Mouse (Mus musculus) heart, embryonic 10.5 days (tissue): ENCODE data around the gene Fli1. TPM values are rescaled to one million over a fixed set of nuclear protein-coding genes. Genes with fewer than 3 reads are reported as not detected.

Source experiments
- DNase-seq: peaks from one replicate; pipeline ENCODE4 v3.0.0-alpha.2; 2017; ENCODE audit warnings: low spot score
- H3K27ac ChIP-seq: fragments of 300-500 bp; sonication (generic); 2 replicates; pipeline ENCODE4 v1.5.1; 2016; ENCODE audit warnings: mild to moderate bottlenecking
- H3K27me3 ChIP-seq: fragments of 300-500 bp; sonication (generic); 2 replicates; pipeline ENCODE4 v1.6.1; 2016; ENCODE audit warnings: mild to moderate bottlenecking; ENCODE audit not compliant: poor library complexity, insufficient read depth, severe bottlenecking
- H3K36me3 ChIP-seq: fragments of 300-500 bp; sonication (generic); 2 replicates; pipeline ENCODE4 v1.6.1; 2016; ENCODE audit warnings: mild to moderate bottlenecking, moderate library complexity
- H3K4me1 ChIP-seq: fragments of 300-500 bp; sonication (generic); 2 replicates; pipeline ENCODE4 v1.6.1; 2016; ENCODE audit warnings: mild to moderate bottlenecking
- H3K4me3 ChIP-seq: fragments of 300-500 bp; sonication (generic); 2 replicates; pipeline ENCODE4 v1.5.1; 2016; ENCODE audit warnings: mild to moderate bottlenecking, moderate library complexity
- H3K9me3 ChIP-seq: fragments of 300-500 bp; sonication (generic); 2 replicates; pipeline ENCODE4 v1.6.1; 2016; ENCODE audit warnings: mild to moderate bottlenecking, moderate library complexity
- WGBS: fragments of 180-500 bp; shearing (Covaris S2); methylation state at CpG from one replicate; pipeline ENCODE4 v1.1.7; 2016; 5-methylcytosine and 5-hydroxymethylcytosine counted together
- polyA plus RNA-seq: library from polyadenylated mRNA; unstranded; fragments of >200 nt; fragmentation: Nextera tagmentation; extraction: Ambion mirVana; gene quantifications from 2 replicates; pipeline ENCODE4 v1.2.1, GENCODE M21; 2016

The Fli1 gene
- polyA plus RNA-seq, 1 experiment from 2014 or later: 20.8 TPM

- Histone ChIP-seq H3K27me3 (no peaks in the 10 kb centered on the region), H3K27ac (no peak overlapping the region), H3K36me3 (no peaks in the 10 kb centered on the region), H3K9me3 (no peaks in the 10 kb centered on the region), H3K4me1 (peaks cover 44% of the 10 kb centered on the region), H3K4me3 (no peak overlapping the region)
- 80% methylated on average over 10 of the region's 10 CpGs for WGBS
- DNase-seq: no peak
Measured at GRCm38 (mm10) chr9:32515894-32516686, 26.6 kb downstream of the Fli1 start.

GRCm38 (mm10) chr9:32514406-32515058, 28.1 kb downstream of the Fli1 start:
- Histone ChIP-seq H3K27ac (peak overlapping the region; percentile 59), H3K9me3 (no peaks in the 10 kb centered on the region), H3K27me3 (no peaks in the 10 kb centered on the region), H3K4me3 (no peak overlapping the region), H3K36me3 (no peaks in the 10 kb centered on the region), H3K4me1 (peaks cover 36% of the 10 kb centered on the region)
- 49% methylated on average over 6 of the region's 6 CpGs for WGBS
- DNase-seq: no peak

DNA sequence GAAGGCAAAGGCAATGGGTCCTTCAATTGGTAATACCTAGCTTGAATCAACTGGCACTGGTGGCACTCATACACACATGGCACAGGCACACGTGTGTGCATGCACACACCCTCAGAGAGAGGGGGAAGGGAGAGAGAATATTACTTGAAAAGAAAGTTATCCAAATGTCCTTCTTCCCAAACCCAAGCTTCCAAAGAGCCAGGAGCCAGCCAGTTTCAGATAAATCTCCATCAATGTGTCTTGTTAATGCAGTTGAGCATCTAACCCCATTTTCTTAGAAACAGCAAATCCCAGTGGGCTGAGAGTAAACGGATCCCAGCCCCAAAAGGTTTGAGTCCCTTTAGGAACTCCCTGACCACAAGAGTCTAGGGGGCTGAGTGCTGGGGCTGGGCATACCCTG, 29.2 kb downstream of the Fli1 start:
- 61% methylated on average over 2 of the region's 2 CpGs for WGBS
- Histone ChIP-seq H3K4me3 (no peak overlapping the region), H3K27me3 (no peaks in the 10 kb centered on the region), H3K4me1 (peaks cover 31% of the 10 kb centered on the region), H3K36me3 (no peaks in the 10 kb centered on the region), H3K27ac (no peak overlapping the region), H3K9me3 (no peaks in the 10 kb centered on the region)
- no peak for DNase-seq

GRCm38 (mm10) chr9:32510454-32511263, 32.0 kb downstream of the Fli1 start:
- H3K27ac ChIP-seq: no peak overlapping the region
- H3K4me3 ChIP-seq: no peak overlapping the region
- H3K9me3 ChIP-seq: no peaks in the 10 kb centered on the region
- no peak for DNase-seq
- WGBS: 62% methylated on average over 7 of the region's 7 CpGs
- H3K4me1 ChIP-seq: peaks cover 47% of the 10 kb centered on the region
- H3K36me3 ChIP-seq: no peaks in the 10 kb centered on the region
- H3K27me3 ChIP-seq: peaks cover 10% of the 10 kb centered on the region; the same call in 1 of the 2 replicates

DNA sequence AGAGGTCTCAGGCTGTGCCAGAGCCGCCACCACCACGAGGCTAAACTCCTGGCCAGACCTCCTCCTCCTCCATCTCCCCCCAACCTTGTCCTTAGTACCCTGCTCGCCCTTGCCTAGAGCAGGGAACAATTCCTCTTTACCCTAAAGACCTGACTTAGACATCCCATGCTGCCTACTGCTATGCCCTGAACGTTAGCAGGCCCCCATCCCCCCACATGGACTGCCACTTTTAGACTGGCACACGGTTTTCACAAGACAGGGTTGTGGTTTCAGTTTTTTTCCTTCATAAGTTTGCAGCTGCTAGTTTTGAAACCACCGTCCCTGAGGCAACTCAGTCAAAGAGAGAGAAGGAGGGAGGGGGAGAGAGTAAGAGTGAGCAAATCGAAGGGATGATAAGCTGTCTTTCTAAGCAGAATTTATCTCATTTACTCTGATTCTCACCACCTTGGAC, 32.9 kb downstream of the Fli1 start:
- Histone ChIP-seq H3K4me3 (no peak overlapping the region), H3K4me1 (peaks cover 52% of the 10 kb centered on the region), H3K27ac (no peak overlapping the region), H3K27me3 (peaks cover 10% of the 10 kb centered on the region; the same call in 1 of the 2 replicates), H3K36me3 (no peaks in the 10 kb centered on the region), H3K9me3 (no peaks in the 10 kb centered on the region)
- WGBS: 64% methylated on average over 7 of the region's 7 CpGs
- no peak for DNase-seq

DNA sequence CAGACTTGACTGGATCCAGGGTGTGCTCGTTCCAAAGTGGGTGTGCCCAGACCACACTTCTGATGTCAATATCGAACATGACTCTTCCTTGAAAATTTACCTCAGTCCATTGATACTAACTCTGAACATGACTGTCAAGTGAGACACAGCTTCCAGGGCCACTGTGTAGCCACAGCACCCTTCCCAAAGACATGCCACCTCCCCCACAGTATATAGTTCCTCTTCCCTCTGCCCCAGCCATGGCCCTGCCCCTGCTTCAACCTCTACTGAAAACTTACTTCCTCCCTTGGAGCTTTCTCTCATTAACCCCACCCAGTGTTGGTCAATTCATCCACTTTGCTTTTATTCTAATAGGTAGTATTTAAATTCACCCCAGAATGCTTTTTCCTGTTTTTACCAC, 34.0 kb downstream of the Fli1 start:
- WGBS: 80% methylated on average over 2 of the region's 2 CpGs
- Histone ChIP-seq H3K36me3 (no peaks in the 10 kb centered on the region), H3K27ac (no peak overlapping the region), H3K9me3 (no peaks in the 10 kb centered on the region), H3K4me3 (no peak overlapping the region), H3K27me3 (peaks cover 10% of the 10 kb centered on the region; the same call in 1 of the 2 replicates), H3K4me1 (peaks cover 54% of the 10 kb centered on the region)
- no peak for DNase-seq

DNA sequence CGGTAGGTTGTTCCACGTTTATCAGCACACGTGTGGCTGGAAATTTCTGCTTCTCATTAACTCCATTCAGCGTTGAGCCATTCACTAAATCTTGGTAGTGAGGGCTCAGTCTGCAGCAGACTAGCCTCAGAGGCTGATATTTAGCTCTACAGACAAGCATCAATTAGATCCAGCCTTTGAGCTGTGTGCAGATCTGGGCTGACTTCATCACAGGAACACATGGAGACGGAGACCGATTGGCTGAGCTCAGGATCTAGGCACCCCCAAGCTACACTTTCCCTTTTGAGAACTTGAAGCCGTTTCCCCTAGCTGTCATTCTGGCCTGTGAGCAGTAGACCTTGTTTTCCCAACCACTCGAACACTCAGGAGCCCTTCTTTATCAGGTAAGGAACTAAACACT, 34.5 kb downstream of the Fli1 start:
- WGBS: 57% methylated on average over 8 of the region's 8 CpGs
- H3K4me3 ChIP-seq: no peak overlapping the region
- H3K27ac ChIP-seq: no peak overlapping the region
- H3K4me1 ChIP-seq: peaks cover 57% of the 10 kb centered on the region
- peaks cover 10% of the 10 kb centered on the region; the same call in 1 of the 2 replicates for H3K27me3 ChIP-seq
- DNase-seq: no peak
- no peaks in the 10 kb centered on the region for H3K9me3 ChIP-seq
- H3K36me3 ChIP-seq: no peaks in the 10 kb centered on the region

- H3K27ac ChIP-seq: peak overlapping the region; percentile 23; the same call in 1 of the 2 replicates
- H3K9me3 ChIP-seq: no peaks in the 10 kb centered on the region
- peaks cover 57% of the 10 kb centered on the region for H3K4me1 ChIP-seq
Measured at GRCm38 (mm10) chr9:32506866-32507861, 35.5 kb downstream of the Fli1 start.

GRCm38 (mm10) chr9:32506161-32506560, 36.5 kb downstream of the Fli1 start:
- no peak for DNase-seq

More at GRCm38 (mm10) chr9:32506866-32507861, 35.5 kb downstream of the Fli1 start:
- DNase-seq: no peak
- WGBS: 69% methylated on average over 15 of the region's 15 CpGs
- Histone ChIP-seq H3K27me3 (peaks cover 10% of the 10 kb centered on the region; the same call in 1 of the 2 replicates), H3K36me3 (no peaks in the 10 kb centered on the region), H3K4me3 (no peak overlapping the region)

DNA sequence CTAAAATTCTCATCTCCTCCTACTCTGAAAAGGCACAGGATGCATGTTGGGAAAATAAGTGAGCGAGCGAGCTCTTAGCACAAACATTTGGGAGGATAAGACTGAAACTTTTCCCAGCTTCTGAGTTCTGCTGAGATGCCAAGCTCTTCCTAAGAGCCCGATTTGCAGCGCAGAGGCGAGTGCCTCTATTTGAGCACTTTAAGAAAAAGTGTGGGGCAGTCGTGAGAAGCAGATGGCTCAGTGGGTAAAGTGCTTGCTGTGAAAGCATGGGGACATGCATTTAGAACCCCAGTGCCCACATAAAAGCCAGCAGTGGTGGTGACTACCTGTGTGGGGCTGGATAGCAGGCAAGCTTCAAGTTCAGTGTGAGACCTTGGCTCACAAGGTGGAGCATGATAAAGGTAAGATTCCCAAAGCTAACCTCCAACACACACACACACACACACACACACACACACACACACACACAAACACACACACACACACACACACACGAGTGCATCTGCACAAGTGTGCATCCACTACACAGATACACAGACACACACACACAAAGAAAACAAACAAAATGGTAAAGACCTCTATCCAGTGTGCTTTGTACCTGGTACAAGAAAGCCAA, 37.1 kb downstream of the Fli1 start:
- no peak for DNase-seq
- Histone ChIP-seq H3K27me3 (peaks cover 10% of the 10 kb centered on the region; the same call in 1 of the 2 replicates), H3K36me3 (no peaks in the 10 kb centered on the region), H3K4me1 (peaks cover 53% of the 10 kb centered on the region), H3K9me3 (no peaks in the 10 kb centered on the region), H3K27ac (peak overlapping the region; percentile 44; the same call in 1 of the 2 replicates), H3K4me3 (no peak overlapping the region)
- WGBS: 71% methylated on average over 7 of the region's 7 CpGs

More at GRCm38 (mm10) chr9:32506161-32506560, 36.5 kb downstream of the Fli1 start:
- WGBS: 32% methylated on average over 8 of the region's 8 CpGs
- Histone ChIP-seq H3K4me3 (no peak overlapping the region), H3K27ac (peak overlapping the region; percentile 44; the same call in 1 of the 2 replicates), H3K4me1 (peaks cover 55% of the 10 kb centered on the region), H3K9me3 (no peaks in the 10 kb centered on the region), H3K36me3 (no peaks in the 10 kb centered on the region), H3K27me3 (peaks cover 10% of the 10 kb centered on the region; the same call in 1 of the 2 replicates)

GRCm38 (mm10) chr9:32503995-32504451, 38.6 kb downstream of the Fli1 start:
- H3K9me3 ChIP-seq: no peaks in the 10 kb centered on the region
- no peaks in the 10 kb centered on the region for H3K36me3 ChIP-seq
- no peak overlapping the region for H3K4me3 ChIP-seq
- H3K27ac ChIP-seq: no peak overlapping the region
- DNase-seq: no peak
- peaks cover 56% of the 10 kb centered on the region for H3K4me1 ChIP-seq
- 55% methylated on average over 11 of the region's 11 CpGs for WGBS
- H3K27me3 ChIP-seq: peaks cover 10% of the 10 kb centered on the region; the same call in 1 of the 2 replicates
